In genomic region chr17:35999356-35999755, GRCm38 (mm10) we compare ENCODE assay signal across 14 mouse cellular contexts. TPM values are rescaled to one million over a fixed set of nuclear protein-coding genes. Genes with fewer than 3 reads are reported as not detected.
DNase-seq lines count a peak whose midpoint lies in the region; ATAC-seq and TF ChIP-seq lines count a peak whose summit lies in the region.
"Had no signal": no experiment of that assay in that cellular context is flagged by ENCODE, and none has a peak within 500 bp of the region (broad histone marks: within the 10 kb centered on the region; RNA-seq: fewer than 3 reads in every experiment).

No protein-coding gene starts in this region.

- TF ChIP-seq CTCF in midbrain, postnatal 0 days (IDR thresholded peaks at IDR 0.05) = no peak

- H3K9ac ChIP-seq in heart, embryonic 13.5 days = no peak overlapping the region
- H3K9ac ChIP-seq in midbrain, postnatal 0 days (replicated peaks; ENCODE audit: low read length, poor library complexity, severe bottlenecking) = no peak overlapping the region
- H3K9ac ChIP-seq: embryonic facial prominence, embryonic 15.5 days; limb, embryonic 15.5 days; stomach, embryonic 15.5 days had no signal

- H3K36me3 ChIP-seq in heart, embryonic 13.5 days = no peaks in the 10 kb centered on the region; the same call in 1 of the 2 replicates
- H3K36me3 ChIP-seq in midbrain, postnatal 0 days (ENCODE audit: insufficient read depth, low read length) = no peaks in the 10 kb centered on the region
- H3K36me3 ChIP-seq: embryonic facial prominence, embryonic 15.5 days; limb, embryonic 15.5 days; stomach, embryonic 15.5 days had no signal

- no peaks in the 10 kb centered on the region for H3K9me3 ChIP-seq in heart, embryonic 13.5 days
- H3K9me3 ChIP-seq in midbrain, postnatal 0 days (ENCODE audit: low read length) = no peaks in the 10 kb centered on the region
- H3K9me3 ChIP-seq: embryonic facial prominence, embryonic 15.5 days; limb, embryonic 15.5 days; stomach, embryonic 15.5 days had no signal

- H3K4me2 ChIP-seq in heart, embryonic 13.5 days = peak overlapping the region; percentile 47
- H3K4me2 ChIP-seq in midbrain, postnatal 0 days (ENCODE audit: low read depth, low read length, poor library complexity, severe bottlenecking) = no peak overlapping the region
- H3K4me2 ChIP-seq: embryonic facial prominence, embryonic 15.5 days; limb, embryonic 15.5 days had no signal

- 61% methylated on average over 7 of the region's 7 CpGs for WGBS in heart, embryonic 13.5 days
- 86% methylated on average over 7 of the region's 7 CpGs for WGBS in midbrain, postnatal 0 days

- H3K4me3 ChIP-seq in heart, embryonic 13.5 days = peak overlapping the region; percentile 16
- no peak overlapping the region for H3K4me3 ChIP-seq in midbrain, postnatal 0 days (ENCODE audit: low read depth, low read length)
- H3K4me3 ChIP-seq: embryonic facial prominence, embryonic 15.5 days; hindbrain, embryonic 10.5 days; limb, embryonic 15.5 days; stomach, embryonic 15.5 days had no signal

- H3K4me1 ChIP-seq in heart, embryonic 13.5 days = peaks cover 28% of the 10 kb centered on the region
- no peaks in the 10 kb centered on the region; the same call in 1 of the 2 replicates for H3K4me1 ChIP-seq in midbrain, postnatal 0 days (ENCODE audit: insufficient read depth, low read length)

- no peak for DNase-seq in heart, adult 8-10 months (ENCODE audit: low spot score)
- DNase-seq in naive thymus-derived CD4-positive, alpha-beta T cell, adult 2 months (ENCODE audit: low read depth) = peak; percentile 94
- peak; percentile 82 to 84 for DNase-seq in thymus, postnatal 36 days
- DNase-seq in kidney, postnatal 10 days = no peak
- no peak for DNase-seq in midbrain, postnatal 0 days (ENCODE audit: low spot score)
- DNase-seq in urinary bladder, postnatal 4 days (ENCODE audit: low spot score in 2 of 2) = no peak
- DNase-seq: cerebellum, postnatal 25 days; kidney, adult 9 months had no signal

- H3K27me3 ChIP-seq in heart, embryonic 13.5 days (replicated peaks) = no peaks in the 10 kb centered on the region
- no peaks in the 10 kb centered on the region for H3K27me3 ChIP-seq in midbrain, postnatal 0 days (ENCODE audit: insufficient read depth, low read length)
- H3K27me3 ChIP-seq: embryonic facial prominence, embryonic 15.5 days; limb, embryonic 15.5 days; stomach, embryonic 15.5 days had no signal

- ATAC-seq in heart, embryonic 13.5 days (ENCODE audit: extremely low read depth, insufficient number of reproducible peaks, low FRiP score, low TSS enrichment) = no peak
- peak; percentile 13 to 40; a peak in 2 of 4 replicates for ATAC-seq in hematopoietic stem cell, adult 5-6 weeks (replicated peaks in 1 of 2; ENCODE audit: insufficient read depth in 1 of 2, low FRiP score in 2 of 2, low TSS enrichment in 1 of 2, low read depth in 1 of 2, poor library complexity in 2 of 2, severe bottlenecking in 2 of 2)
- ATAC-seq in midbrain, postnatal 0 days (ENCODE audit: low FRiP score) = no peak

- no peak overlapping the region for H3K27ac ChIP-seq in heart, embryonic 13.5 days (replicated peaks)
- no peak overlapping the region for H3K27ac ChIP-seq in midbrain, postnatal 0 days (ENCODE audit: low read depth, low read length)
- H3K27ac ChIP-seq: embryonic facial prominence, embryonic 15.5 days; hindbrain, embryonic 10.5 days; limb, embryonic 15.5 days; stomach, embryonic 15.5 days had no signal

RNA-seq across cellular contexts. Expression of gene Prr3, which starts 19.3 kb away (rescaled TPM):
- 17.6 and 18.1 TPM in 2 replicates for polyA plus RNA-seq in heart, embryonic 13.5 days (2015; fragmentation: Nextera tagmentation; extraction: Ambion mirVana)
- 1 to 10 TPM; 2.0 to 4.0 (median 2.9) TPM for total RNA-seq in heart, adult 8-10 months (2022)
- 15.4 and 27.2 TPM in 2 replicates for total RNA-seq in hematopoietic stem cell, adult 5-6 weeks (2017)
- total RNA-seq in midbrain, postnatal 0 days (2014; rRNA removed) = 43.9 and 57.8 TPM in 2 replicates
- polyA plus RNA-seq in midbrain, postnatal 0 days (2015; fragmentation: Nextera tagmentation; extraction: Ambion mirVana) = 97.0 and 100 TPM in 2 replicates

RNA-seq across cellular contexts. Expression of gene Gnl1, which starts 19.7 kb away (rescaled TPM):
- 38.9 and 40.3 TPM in 2 replicates for polyA plus RNA-seq in heart, embryonic 13.5 days (2015; fragmentation: Nextera tagmentation; extraction: Ambion mirVana)
- 10 to 100 TPM; 32.1 to 41.0 (median 35.1) TPM for total RNA-seq in heart, adult 8-10 months (2022)
- total RNA-seq in hematopoietic stem cell, adult 5-6 weeks (2017) = 18.3 and 22.1 TPM in 2 replicates
- total RNA-seq in midbrain, postnatal 0 days (2014; rRNA removed) = 94.9 and 117 TPM in 2 replicates
- 80.8 and 82.8 TPM in 2 replicates for polyA plus RNA-seq in midbrain, postnatal 0 days (2015; fragmentation: Nextera tagmentation; extraction: Ambion mirVana)

RNA-seq across cellular contexts. Expression of gene H2-T24, which starts 21.0 kb away (rescaled TPM):
- polyA plus RNA-seq in heart, embryonic 13.5 days (2015; fragmentation: Nextera tagmentation; extraction: Ambion mirVana) = 2.4 and 2.8 TPM in 2 replicates
- 1 to 10 TPM; 6.1 to 7.4 (median 7.1) TPM for total RNA-seq in heart, adult 8-10 months (2022)
- 16.8 and 23.6 TPM in 2 replicates for total RNA-seq in hematopoietic stem cell, adult 5-6 weeks (2017)
- 0.16 and 1.7 TPM in 2 replicates for total RNA-seq in midbrain, postnatal 0 days (2014; rRNA removed)
- 5.3 and 7.2 TPM in 2 replicates for polyA plus RNA-seq in midbrain, postnatal 0 days (2015; fragmentation: Nextera tagmentation; extraction: Ambion mirVana)

RNA-seq across cellular contexts. Expression of gene Abcf1, which starts 29.8 kb away (rescaled TPM):
- polyA plus RNA-seq in heart, embryonic 13.5 days (2015; fragmentation: Nextera tagmentation; extraction: Ambion mirVana) = 64.6 and 67.6 TPM in 2 replicates
- total RNA-seq in heart, adult 8-10 months (2022) = 10 to 100 TPM; 70.8 to 76.2 (median 72.2) TPM
- 139 and 356 TPM in 2 replicates for total RNA-seq in hematopoietic stem cell, adult 5-6 weeks (2017)
- 61.8 and 67.0 TPM in 2 replicates for total RNA-seq in midbrain, postnatal 0 days (2014; rRNA removed)
- polyA plus RNA-seq in midbrain, postnatal 0 days (2015; fragmentation: Nextera tagmentation; extraction: Ambion mirVana) = 89.0 and 100 TPM in 2 replicates

RNA-seq across cellular contexts. Expression of gene H2-T23, which starts 33.3 kb away (rescaled TPM):
- 4.8 and 5.0 TPM in 2 replicates for polyA plus RNA-seq in heart, embryonic 13.5 days (2015; fragmentation: Nextera tagmentation; extraction: Ambion mirVana)
- total RNA-seq in heart, adult 8-10 months (2022) = 10 to 100 TPM; 26.8 to 28.5 (median 27.9) TPM
- total RNA-seq in hematopoietic stem cell, adult 5-6 weeks (2017) = 197 and 236 TPM in 2 replicates
- 6.1 and 9.2 TPM in 2 replicates for total RNA-seq in midbrain, postnatal 0 days (2014; rRNA removed)
- polyA plus RNA-seq in midbrain, postnatal 0 days (2015; fragmentation: Nextera tagmentation; extraction: Ambion mirVana) = 6.4 and 7.3 TPM in 2 replicates

Comparison
In these comparisons a context has a peak if more than half of its experiments do, and no peak if none do; other contexts are left out.
1. ATAC-seq: peak in hematopoietic stem cell, adult 5-6 weeks (2 of 2); none in heart, embryonic 13.5 days (single experiment) and midbrain, postnatal 0 days (single experiment).
2. DNase-seq: peak in naive thymus-derived CD4-positive, alpha-beta T cell, adult 2 months (single experiment) and thymus, postnatal 36 days (2 of 2); none in heart, adult 8-10 months (single experiment), kidney, postnatal 10 days (single experiment), midbrain, postnatal 0 days (single experiment) and urinary bladder, postnatal 4 days (0 of 2).